Mouse (Mus musculus) embryonic facial prominence, embryonic 15.5 days (tissue): ENCODE results near the gene Gm14214. TPM values are rescaled to one million over a fixed set of nuclear protein-coding genes. Genes with fewer than 3 reads are reported as not detected.

Source experiments
- ATAC-seq: fragments of 200-750 bp; cut with Nextera tagmentation; 2 replicates; pipeline ENCODE4 v1.8.0; 2017; ENCODE audit warnings: low read depth, moderate TSS enrichment; ENCODE audit not compliant: insufficient number of reproducible peaks, low FRiP score, low TSS enrichment
- H3K27ac ChIP-seq: fragments of 300-500 bp; sonication (generic); replicated peaks from 2 replicates; pipeline ENCODE4 v1.5.1; 2015; ENCODE audit warnings: mild to moderate bottlenecking, inconsistent platforms
- H3K27me3 ChIP-seq: fragments of 300-500 bp; sonication (generic); 2 replicates; pipeline ENCODE4 v1.6.1; 2015; ENCODE audit warnings: inconsistent platforms
- H3K36me3 ChIP-seq: fragments of 300-500 bp; sonication (generic); 2 replicates; pipeline ENCODE4 v1.6.1; 2015; ENCODE audit warnings: mild to moderate bottlenecking, inconsistent platforms
- H3K4me1 ChIP-seq: fragments of 300-500 bp; sonication (generic); 2 replicates; pipeline ENCODE4 v1.6.1; 2015; ENCODE audit warnings: inconsistent platforms
- H3K4me2 ChIP-seq: fragments of 300-500 bp; sonication (generic); replicated peaks from 2 replicates; pipeline ENCODE4 v1.6.1; 2015; ENCODE audit warnings: mild to moderate bottlenecking, inconsistent platforms
- H3K4me3 ChIP-seq: fragments of 300-500 bp; sonication (generic); replicated peaks from 2 replicates; pipeline ENCODE4 v1.5.1; 2015; ENCODE audit warnings: mild to moderate bottlenecking, inconsistent platforms
- H3K9ac ChIP-seq: fragments of 300-500 bp; sonication (generic); 2 replicates; pipeline ENCODE4 v1.6.1; 2015; ENCODE audit warnings: inconsistent platforms
- H3K9me3 ChIP-seq: fragments of 300-500 bp; sonication (generic); replicated peaks from 2 replicates; pipeline ENCODE4 v1.6.1; 2016; ENCODE audit warnings: inconsistent platforms
- WGBS: fragments of 180-500 bp; shearing (Covaris S2); methylation state at CpG from one replicate; pipeline ENCODE4 v1.1.7; 2015; 5-methylcytosine and 5-hydroxymethylcytosine counted together
- polyA plus RNA-seq: library from polyadenylated mRNA; unstranded; fragments of >200 nt; fragmentation: Nextera tagmentation; extraction: Ambion mirVana; gene quantifications from 2 replicates; pipeline ENCODE4 v1.2.1, GENCODE M21; 2015

Gm14214 gene
- polyA plus RNA-seq, 1 experiment from 2014 or later = not detected

DNA sequence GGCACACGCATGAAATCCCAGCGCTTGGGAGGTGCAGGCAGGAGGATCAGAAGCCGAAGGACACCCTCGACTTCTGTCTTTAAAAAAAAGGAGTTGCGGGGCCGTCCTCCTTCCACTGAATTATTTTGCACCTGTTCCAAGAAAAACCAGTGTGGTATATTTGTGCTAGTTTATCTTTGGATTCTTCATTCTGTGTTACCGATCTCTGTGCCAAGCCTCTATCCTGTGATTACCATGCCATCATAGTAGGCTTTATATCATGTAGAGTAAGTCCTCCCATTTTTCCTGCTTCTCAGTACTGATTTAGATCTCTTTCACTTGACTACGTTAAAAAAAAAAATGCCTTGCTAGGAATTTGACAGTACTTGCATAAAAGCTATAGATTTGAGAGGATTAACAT lies 1.8 kb upstream of the Gm14214 start:
- Histone ChIP-seq H3K9ac (no peak overlapping the region), H3K9me3 (no peaks in the 10 kb centered on the region), H3K4me2 (no peak overlapping the region), H3K27ac (no peak overlapping the region), H3K4me3 (no peak overlapping the region), H3K4me1 (no peaks in the 10 kb centered on the region), H3K36me3 (no peaks in the 10 kb centered on the region), H3K27me3 (no peaks in the 10 kb centered on the region)
- ATAC-seq = no peak
- WGBS = 73% methylated on average over 8 of the region's 8 CpGs

DNA sequence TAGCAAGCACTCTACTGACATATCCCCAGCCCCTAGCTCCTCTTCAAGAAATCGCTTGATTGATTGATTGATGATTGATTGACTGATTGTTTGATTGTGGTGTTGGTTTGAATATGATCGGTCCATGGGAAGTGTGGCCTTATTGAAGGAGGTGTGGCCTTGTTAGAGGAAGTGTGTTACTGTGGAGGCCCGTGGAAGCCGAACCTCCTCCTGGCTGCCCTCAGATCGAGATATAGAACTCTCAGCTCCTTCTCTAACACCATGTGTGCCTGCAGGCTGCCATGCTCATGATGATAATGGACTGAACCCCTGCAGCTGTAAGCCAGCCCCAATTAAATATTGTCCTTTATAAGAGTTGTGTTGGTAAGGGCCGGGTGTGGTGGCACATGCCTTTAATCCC lies 2.8 kb downstream of the Gm14214 start:
- H3K4me1 ChIP-seq = no peaks in the 10 kb centered on the region
- 94% methylated on average over 6 of the region's 6 CpGs for WGBS
- H3K9me3 ChIP-seq = no peaks in the 10 kb centered on the region
- no peak overlapping the region for H3K4me2 ChIP-seq
- no peak overlapping the region for H3K4me3 ChIP-seq
- H3K27ac ChIP-seq = no peak overlapping the region
- no peak for ATAC-seq
- no peaks in the 10 kb centered on the region for H3K36me3 ChIP-seq
- H3K27me3 ChIP-seq = no peaks in the 10 kb centered on the region
- no peak overlapping the region for H3K9ac ChIP-seq

DNA sequence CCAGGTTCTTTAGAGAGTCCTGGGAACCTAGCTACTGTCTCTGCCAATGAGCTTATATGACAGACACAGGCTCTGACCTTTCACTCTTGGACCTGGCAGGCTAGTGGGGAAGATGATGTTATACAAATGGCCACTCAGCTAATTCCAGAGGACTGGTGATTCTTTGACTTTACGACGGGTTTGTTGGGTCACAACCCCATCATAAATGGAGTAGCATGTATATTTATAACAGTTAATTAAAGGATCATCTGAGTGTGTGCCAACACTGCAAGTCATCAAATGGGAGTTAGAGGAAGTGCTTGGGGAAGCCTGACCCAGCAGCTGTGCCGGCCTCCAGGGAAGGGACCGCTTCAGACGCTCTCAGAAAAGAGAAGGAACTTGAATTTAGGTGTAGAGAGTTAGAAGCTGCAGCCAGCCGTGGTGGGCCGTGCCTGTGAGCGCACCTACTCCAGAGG lies 4.2 kb downstream of the Gm14214 start:
- H3K9me3 ChIP-seq = no peaks in the 10 kb centered on the region; the same call in 1 of the 2 replicates
- no peaks in the 10 kb centered on the region for H3K4me1 ChIP-seq
- no peak overlapping the region for H3K4me3 ChIP-seq
- no peak overlapping the region for H3K4me2 ChIP-seq
- no peak overlapping the region for H3K27ac ChIP-seq
- 70% methylated on average over 8 of the region's 8 CpGs for WGBS
- no peak for ATAC-seq
- no peaks in the 10 kb centered on the region for H3K36me3 ChIP-seq
- H3K27me3 ChIP-seq = no peaks in the 10 kb centered on the region
- H3K9ac ChIP-seq = no peak overlapping the region

DNA sequence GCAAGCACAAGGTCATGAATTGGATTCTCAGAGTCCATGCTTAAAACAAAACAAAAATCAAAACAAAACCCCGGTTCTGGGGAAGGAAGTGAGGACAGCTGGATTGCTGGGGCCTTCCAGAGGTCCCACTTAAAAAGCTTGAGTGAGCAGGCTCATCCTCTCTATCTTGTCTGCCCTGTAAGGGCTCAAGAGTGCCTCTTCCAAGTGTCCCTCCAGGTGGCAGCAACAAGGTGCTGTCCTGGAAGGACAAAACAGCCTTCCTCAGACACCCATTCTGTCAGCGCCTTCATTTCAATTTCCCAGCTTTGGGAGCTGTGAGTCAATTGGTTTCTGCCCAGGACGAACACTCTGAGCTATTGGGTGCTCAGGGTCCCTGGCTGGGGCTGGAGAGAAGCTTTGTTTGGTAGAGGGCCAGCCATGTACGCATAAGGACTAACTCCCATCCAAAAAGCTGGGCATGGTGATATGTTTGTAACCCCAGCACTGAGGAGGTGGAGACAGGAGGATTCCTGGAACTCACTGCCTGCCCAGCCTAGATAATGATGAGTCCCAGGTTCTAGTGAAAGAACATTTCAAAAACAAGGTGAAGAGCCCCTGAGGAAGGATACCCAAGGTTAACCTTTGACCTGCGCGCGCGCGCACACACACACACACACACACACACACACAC lies 4.9 kb downstream of the Gm14214 start:
- WGBS = 83% methylated on average over 9 of the region's 9 CpGs
- ATAC-seq = no peak; the same call in 1 of the 2 replicates
- Histone ChIP-seq H3K4me1 (no peaks in the 10 kb centered on the region), H3K27me3 (no peaks in the 10 kb centered on the region), H3K9ac (no peak overlapping the region), H3K4me2 (no peak overlapping the region), H3K4me3 (no peak overlapping the region), H3K9me3 (no peaks in the 10 kb centered on the region; the same call in 1 of the 2 replicates), H3K27ac (no peak overlapping the region), H3K36me3 (no peaks in the 10 kb centered on the region)

GRCm38 (mm10) chr2:154763226-154763625 lies 6.6 kb downstream of the Gm14214 start:
- WGBS = 49% methylated on average over 3 of the region's 3 CpGs
- H3K9ac ChIP-seq = no peak overlapping the region
- 0 out of 2 replicates have a peak, but pooled peaks have one; percentile 19 for ATAC-seq
- no peaks in the 10 kb centered on the region for H3K36me3 ChIP-seq
- no peaks in the 10 kb centered on the region; the same call in 1 of the 2 replicates for H3K9me3 ChIP-seq
- H3K4me2 ChIP-seq = no peak overlapping the region
- H3K4me1 ChIP-seq = 0 out of 2 replicates have a peak, but pooled peaks cover 3% of the 10 kb centered on the region
- no peak overlapping the region for H3K4me3 ChIP-seq
- H3K27me3 ChIP-seq = no peaks in the 10 kb centered on the region
- no peak overlapping the region for H3K27ac ChIP-seq

DNA sequence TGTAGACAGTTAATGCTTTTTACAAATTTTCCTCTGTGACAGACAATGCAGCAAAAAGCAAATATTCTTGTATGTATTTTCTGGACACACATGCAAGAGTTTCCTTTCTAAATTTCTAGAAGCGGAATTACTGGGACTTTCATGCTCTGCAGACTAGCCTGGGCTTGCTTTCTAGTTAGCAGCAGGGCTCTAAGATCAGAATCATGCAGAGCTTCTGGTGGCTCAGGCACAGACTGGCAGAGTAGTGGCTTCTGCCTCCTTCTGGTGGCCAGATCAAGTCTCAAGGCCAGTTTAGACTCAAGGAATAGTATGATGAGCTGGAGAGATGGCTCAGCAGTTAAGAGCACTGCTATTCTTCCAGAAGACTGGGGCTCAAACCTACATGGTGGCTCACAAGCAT lies 11.4 kb downstream of the Gm14214 start:
- Histone ChIP-seq H3K9ac (no peak overlapping the region), H3K4me3 (no peak overlapping the region), H3K36me3 (no peaks in the 10 kb centered on the region), H3K4me2 (no peak overlapping the region), H3K4me1 (peaks cover 6% of the 10 kb centered on the region; the same call in 1 of the 2 replicates), H3K27ac (no peak overlapping the region), H3K27me3 (no peaks in the 10 kb centered on the region), H3K9me3 (no peaks in the 10 kb centered on the region; the same call in 1 of the 2 replicates)
- ATAC-seq = no peak
- WGBS = 68% methylated on average over 1 of the region's 1 CpGs

- H3K9ac ChIP-seq = no peak overlapping the region
- H3K4me3 ChIP-seq = no peak overlapping the region
- 51% methylated on average over 5 of the region's 5 CpGs for WGBS
- H3K27me3 ChIP-seq = no peaks in the 10 kb centered on the region
- no peak overlapping the region for H3K27ac ChIP-seq
- no peaks in the 10 kb centered on the region; the same call in 1 of the 2 replicates for H3K9me3 ChIP-seq
- peaks cover 6% of the 10 kb centered on the region; the same call in 1 of the 2 replicates for H3K4me1 ChIP-seq
- ATAC-seq = no peak
- no peak overlapping the region for H3K4me2 ChIP-seq
- H3K36me3 ChIP-seq = no peaks in the 10 kb centered on the region
Measured at GRCm38 (mm10) chr2:154757691-154758090, 12.1 kb downstream of the Gm14214 start.

GRCm38 (mm10) chr2:154755791-154756190 lies 14.0 kb downstream of the Gm14214 start:
- Histone ChIP-seq H3K4me2 (no peak overlapping the region), H3K27ac (no peak overlapping the region), H3K9ac (no peak overlapping the region), H3K27me3 (no peaks in the 10 kb centered on the region), H3K9me3 (no peaks in the 10 kb centered on the region; the same call in 1 of the 2 replicates), H3K36me3 (no peaks in the 10 kb centered on the region), H3K4me1 (peaks cover 6% of the 10 kb centered on the region; the same call in 1 of the 2 replicates), H3K4me3 (no peak overlapping the region)
- WGBS = 65% methylated on average over 6 of the region's 6 CpGs
- no peak for ATAC-seq

GRCm38 (mm10) chr2:154754068-154754560 lies 15.7 kb downstream of the Gm14214 start:
- H3K9me3 ChIP-seq = no peaks in the 10 kb centered on the region
- no peak overlapping the region for H3K4me2 ChIP-seq
- no peak overlapping the region for H3K4me3 ChIP-seq
- H3K9ac ChIP-seq = no peak overlapping the region
- 88% methylated on average over 2 of the region's 2 CpGs for WGBS
- no peak overlapping the region for H3K27ac ChIP-seq
- no peaks in the 10 kb centered on the region for H3K27me3 ChIP-seq
- no peak for ATAC-seq
- no peaks in the 10 kb centered on the region for H3K36me3 ChIP-seq
- H3K4me1 ChIP-seq = peaks cover 15% of the 10 kb centered on the region

- H3K36me3 ChIP-seq = no peaks in the 10 kb centered on the region
- WGBS = 49% methylated on average over 8 of the region's 8 CpGs
Measured at GRCm38 (mm10) chr2:154751924-154752323, 17.9 kb downstream of the Gm14214 start.

DNA sequence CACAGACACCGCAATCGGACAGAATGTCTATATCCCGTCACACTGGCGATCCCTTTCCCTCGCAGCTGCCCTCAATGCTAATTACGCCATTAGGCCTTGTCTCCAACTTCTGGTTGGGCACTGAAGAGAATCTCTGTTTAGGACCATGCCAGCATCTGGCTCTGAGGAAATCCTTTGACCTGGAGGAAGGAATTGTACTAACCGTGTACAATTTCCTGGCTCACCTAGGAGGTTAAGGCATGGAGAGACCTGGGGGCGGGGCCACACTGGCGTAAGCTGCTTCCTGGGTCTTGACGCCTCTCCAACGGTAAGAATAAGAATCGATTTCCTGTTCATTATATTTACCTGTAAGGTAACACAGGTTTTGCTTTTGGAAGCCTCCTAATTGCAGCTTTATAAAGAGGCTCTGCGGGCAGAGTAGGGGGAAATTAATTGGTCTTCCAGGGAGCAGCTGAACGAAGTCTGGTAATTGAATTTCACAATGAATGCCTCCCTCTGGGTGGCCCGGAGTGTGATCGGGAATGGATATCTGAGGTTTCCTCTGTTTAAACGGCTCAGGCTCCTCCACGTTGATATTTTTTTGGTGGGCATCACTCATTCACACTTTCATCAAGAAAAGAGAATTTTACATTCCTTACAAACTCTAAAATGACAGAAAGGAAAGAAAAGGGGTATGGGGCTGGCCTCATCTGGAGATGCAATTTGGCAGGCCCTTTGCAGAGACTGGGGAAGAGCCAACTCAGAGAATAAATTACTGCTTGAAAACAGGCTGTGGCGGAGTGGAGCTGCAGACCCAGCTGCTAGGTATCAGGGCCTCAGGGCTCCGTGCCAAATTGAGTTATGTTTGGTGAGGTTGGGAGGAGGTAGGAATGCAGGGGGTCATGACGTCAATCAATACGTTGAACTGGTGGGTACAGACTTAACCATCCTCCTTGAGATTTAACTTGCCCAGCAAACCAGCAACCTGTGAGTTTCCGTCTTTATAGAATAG lies 20.5 kb downstream of the Gm14214 start:
- peak; percentile 54; the same call in 1 of the 2 replicates for ATAC-seq
- H3K27me3 ChIP-seq = no peaks in the 10 kb centered on the region
- H3K27ac ChIP-seq = peak overlapping the region; percentile 25
- H3K9ac ChIP-seq = no peak overlapping the region
- peak overlapping the region; percentile 13 for H3K4me2 ChIP-seq
- 34% methylated on average over 23 of the region's 23 CpGs for WGBS
- no peaks in the 10 kb centered on the region for H3K9me3 ChIP-seq
- peaks cover 14% of the 10 kb centered on the region for H3K4me1 ChIP-seq
- no peak overlapping the region for H3K4me3 ChIP-seq
- no peaks in the 10 kb centered on the region for H3K36me3 ChIP-seq

More at GRCm38 (mm10) chr2:154751924-154752323, 17.9 kb downstream of the Gm14214 start:
- Histone ChIP-seq H3K27me3 (no peaks in the 10 kb centered on the region), H3K4me1 (peaks cover 14% of the 10 kb centered on the region), H3K4me2 (no peak overlapping the region), H3K9me3 (no peaks in the 10 kb centered on the region), H3K4me3 (no peak overlapping the region), H3K27ac (no peak overlapping the region), H3K9ac (no peak overlapping the region)
- no peak for ATAC-seq
